Mouse (Mus musculus) limb, embryonic 11.5 days (tissue): Measurements from ENCODE around the gene Rex2. TPM values are rescaled to one million over a fixed set of nuclear protein-coding genes. Genes with fewer than 3 reads are reported as not detected.
"Not testable (repeated sequence)": the region's sequence is repeated elsewhere in the genome, so short reads cannot be mapped to it uniquely, and the experiment has no call there.

Experiments
- ATAC-seq: fragments of 200-750 bp; cut with Nextera tagmentation; 2 replicates; pipeline ENCODE4 v1.8.0; 2017; ENCODE audit warnings: low read depth; ENCODE audit not compliant: insufficient number of reproducible peaks, low FRiP score, low TSS enrichment
- DNase-seq: peaks from one replicate; pipeline ENCODE4 v3.0.0-alpha.2; 2015; ENCODE audit warnings: low spot score
- H3K27ac ChIP-seq: fragments of 300-500 bp; sonication (generic); replicated peaks from 2 replicates; pipeline ENCODE4 v1.5.1; 2014; ENCODE audit warnings: low read depth, mild to moderate bottlenecking, low read length
- H3K27me3 ChIP-seq: fragments of 300-500 bp; sonication (generic); 2 replicates; pipeline ENCODE4 v1.6.1; 2014; ENCODE audit warnings: mild to moderate bottlenecking, low read length, mixed read lengths; ENCODE audit not compliant: control insufficient read depth, insufficient read depth
- H3K36me3 ChIP-seq: fragments of 300-500 bp; sonication (generic); 2 replicates; pipeline ENCODE4 v1.6.1; 2014; ENCODE audit warnings: mild to moderate bottlenecking, low read length, moderate library complexity, mixed read lengths; ENCODE audit not compliant: control insufficient read depth, insufficient read depth
- H3K4me1 ChIP-seq: fragments of 300-500 bp; sonication (generic); 2 replicates; pipeline ENCODE4 v1.6.1; 2014; ENCODE audit warnings: low read length, mixed read lengths; ENCODE audit not compliant: control insufficient read depth, insufficient read depth
- H3K4me2 ChIP-seq: fragments of 300-500 bp; sonication (generic); 2 replicates; pipeline ENCODE4 v1.6.1; 2014; ENCODE audit warnings: low read depth, mild to moderate bottlenecking, moderate library complexity; ENCODE audit not compliant: severe bottlenecking
- H3K4me3 ChIP-seq: fragments of 300-500 bp; sonication (generic); 2 replicates; pipeline ENCODE4 v1.5.1; 2014; ENCODE audit warnings: low read depth, low read length
- H3K9ac ChIP-seq: fragments of 300-500 bp; sonication (generic); 2 replicates; pipeline ENCODE4 v1.6.1; 2014; ENCODE audit warnings: mild to moderate bottlenecking, low read length
- H3K9me3 ChIP-seq: fragments of 300-500 bp; sonication (generic); 2 replicates; pipeline ENCODE4 v1.6.1; 2016; ENCODE audit warnings: low read length; ENCODE audit not compliant: control insufficient read depth
- WGBS: fragments of 180-500 bp; shearing (Covaris S2); extraction: QIAGEN DNeasy Blood & Tissue Kit; methylation state at CpG from one replicate; pipeline ENCODE4 v1.1.7; 2014; 5-methylcytosine and 5-hydroxymethylcytosine counted together
- polyA plus RNA-seq: library from polyadenylated mRNA; unstranded; fragments of >200 nt; fragmentation: Nextera tagmentation; extraction: Ambion mirVana; gene quantifications from 2 replicates; pipeline ENCODE4 v1.2.1, GENCODE M21; 2014

Gene Rex2
- polyA plus RNA-seq, 1 experiment from 2014 or later = not detected

DNA sequence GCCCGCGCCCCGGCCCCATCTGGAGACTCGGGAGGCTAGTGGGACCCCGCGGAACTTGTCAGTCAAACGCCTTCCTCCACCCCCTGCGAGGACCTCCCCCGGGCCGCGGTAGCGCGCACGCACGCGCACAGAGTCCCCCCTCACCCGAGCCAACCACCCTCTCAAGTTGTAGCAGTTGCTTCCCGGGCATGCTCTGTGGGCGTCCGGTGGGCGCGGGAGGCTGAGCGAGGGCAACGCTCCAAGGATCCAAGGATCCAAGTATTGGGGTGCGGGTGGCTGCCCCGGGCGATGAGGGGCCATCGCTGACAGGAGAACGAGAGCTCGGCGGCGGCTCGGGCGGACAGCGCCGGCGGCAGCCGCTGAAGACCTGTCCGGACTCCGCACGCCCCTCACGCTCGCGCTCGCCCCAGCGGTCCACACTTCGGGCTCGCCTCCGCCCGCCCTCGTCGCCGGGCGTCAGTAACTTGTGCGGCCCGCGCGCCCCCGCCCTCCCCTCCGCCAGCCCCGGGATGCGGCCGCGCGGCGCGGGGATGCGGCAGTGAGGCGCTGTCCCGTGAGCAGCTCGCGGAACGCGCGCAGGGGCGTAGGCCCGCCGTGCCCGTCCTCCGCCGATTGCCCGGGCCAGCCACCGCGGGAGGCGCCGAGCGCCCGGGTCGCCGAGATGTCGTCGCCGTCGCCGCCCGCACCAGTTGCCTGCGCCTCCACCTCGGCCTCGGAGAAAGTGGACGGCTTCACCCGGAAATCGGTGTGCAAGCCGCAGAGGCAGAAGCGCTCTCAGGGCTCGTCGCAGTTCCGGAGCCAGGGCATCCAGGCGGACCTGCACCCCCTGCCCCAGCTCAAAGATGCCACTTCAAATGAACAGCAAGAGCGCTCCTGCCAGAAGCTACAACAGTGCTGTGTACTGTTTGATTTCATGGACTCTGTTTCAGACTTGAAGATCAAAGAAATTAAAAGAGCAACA, 80.3 kb downstream of the Rex2 start:
- Histone ChIP-seq H3K4me2 (peak overlapping the region; percentile 78), H3K9ac (peak overlapping the region; percentile 37; the same call in 1 of the 2 replicates), H3K4me3 (peak overlapping the region; percentile 37)
- not testable (repeated sequence) for H3K36me3 ChIP-seq, H3K27ac ChIP-seq, H3K9me3 ChIP-seq, H3K4me1 ChIP-seq, H3K27me3 ChIP-seq
- WGBS = under 1% methylated on average over 57 of the region's 109 CpGs
- peak; percentile 76 for ATAC-seq
- peak; percentile 48 for DNase-seq

DNA sequence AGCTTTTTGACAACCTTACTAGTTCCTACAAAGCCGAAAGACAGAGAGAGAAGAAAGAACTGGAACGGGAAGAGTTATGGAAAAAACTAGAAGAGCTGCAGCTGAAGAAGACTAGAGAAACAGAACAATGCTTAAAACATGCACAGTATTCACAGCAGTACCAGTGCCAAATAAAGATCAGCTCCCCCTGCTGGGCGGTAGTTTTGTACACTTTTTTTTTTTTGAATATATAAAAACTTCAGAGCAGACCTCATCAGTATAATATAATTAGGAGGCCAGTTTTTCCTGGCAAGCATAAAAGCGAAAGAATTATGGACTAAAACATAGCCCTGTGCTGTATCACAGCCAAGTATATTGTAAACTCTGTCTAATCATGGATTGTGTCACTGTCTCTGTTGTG, 82.2 kb downstream of the Rex2 start:
- WGBS = 61% methylated on average over 4 of the region's 4 CpGs
- not testable (repeated sequence) for H3K4me3 ChIP-seq, H3K9ac ChIP-seq, H3K27me3 ChIP-seq, ATAC-seq, H3K4me1 ChIP-seq, H3K9me3 ChIP-seq, H3K4me2 ChIP-seq, H3K36me3 ChIP-seq, H3K27ac ChIP-seq, DNase-seq

Other genes with a start within 250 kb of the Rex2 start
- not detected in 2 replicates for gene Gm21411, start 112.3 kb upstream of the Rex2 start, polyA plus RNA-seq
- not detected in 2 replicates for gene Zfp989, start 49.9 kb upstream of the Rex2 start, polyA plus RNA-seq
- gene Zfp991, start 110.2 kb downstream of the Rex2 start, polyA plus RNA-seq = 10.8 and 12.3 TPM in 2 replicates